Mouse (Mus musculus): ENCODE measurements around the gene Gm26897.
A peak's percentile ranks its signal among the peaks of the same experiment; 100 is the strongest.

Gene Gm26897

GRCm38 (mm10) chr5:111754484-111755139 is 20.9 kb downstream of the Gm26897 start:
- DNase-seq, result no peak

- no peak for DNase-seq
Measured at GRCm38 (mm10) chr5:111755330-111755729, 21.6 kb downstream of the Gm26897 start.

- no peak for DNase-seq
Measured at GRCm38 (mm10) chr5:111760721-111761480, 27.2 kb downstream of the Gm26897 start.

- no peak for DNase-seq
Measured at GRCm38 (mm10) chr5:111761574-111761973, 27.9 kb downstream of the Gm26897 start.

GRCm38 (mm10) chr5:111762085-111762484 is 28.4 kb downstream of the Gm26897 start:
- peak; percentile 2 for DNase-seq

- DNase-seq, result no peak
Measured at GRCm38 (mm10) chr5:111765671-111766290, 32.1 kb downstream of the Gm26897 start.

GRCm38 (mm10) chr5:111766696-111767095 is 33.0 kb downstream of the Gm26897 start:
- no peak for DNase-seq

GRCm38 (mm10) chr5:111770266-111770665 is 36.5 kb downstream of the Gm26897 start:
- DNase-seq, result no peak

GRCm38 (mm10) chr5:111772127-111772526 is 38.4 kb downstream of the Gm26897 start:
- no peak for DNase-seq

- DNase-seq, result no peak
Measured at GRCm38 (mm10) chr5:111772591-111773406, 39.1 kb downstream of the Gm26897 start.

GRCm38 (mm10) chr5:111773407-111773733 is 39.6 kb downstream of the Gm26897 start:
- DNase-seq, result no peak

- DNase-seq, result no peak
Measured at GRCm38 (mm10) chr5:111776246-111776645, 42.5 kb downstream of the Gm26897 start.

GRCm38 (mm10) chr5:111778093-111778492 is 44.4 kb downstream of the Gm26897 start:
- DNase-seq, result no peak

GRCm38 (mm10) chr5:111779776-111780485 is 46.2 kb downstream of the Gm26897 start:
- no peak for DNase-seq
